Mouse (Mus musculus) neural tube, embryonic 14.5 days (tissue): ENCODE results near the gene Pik3r1. TPM values are rescaled to one million over a fixed set of nuclear protein-coding genes. Genes with fewer than 3 reads are reported as not detected.

Source experiments
- ATAC-seq: fragments of 200-750 bp; cut with Nextera tagmentation; 2 replicates; pipeline ENCODE4 v1.8.0; 2017; ENCODE audit warnings: low read depth, mild to moderate bottlenecking, moderate TSS enrichment, moderate library complexity
- H3K27ac ChIP-seq: fragments of 300-500 bp; sonication (generic); 2 replicates; pipeline ENCODE4 v1.5.1; 2014; ENCODE audit warnings: low read depth, mild to moderate bottlenecking, control low read depth, low read length, moderate library complexity, mixed read lengths
- H3K27me3 ChIP-seq: fragments of 300-500 bp; sonication (generic); 2 replicates; pipeline ENCODE4 v1.6.1; 2014; ENCODE audit warnings: low read length; ENCODE audit not compliant: control insufficient read depth, insufficient read depth
- H3K36me3 ChIP-seq: fragments of 300-500 bp; sonication (generic); 2 replicates; pipeline ENCODE4 v1.6.1; 2014; ENCODE audit warnings: low read length, mixed read lengths; ENCODE audit not compliant: control insufficient read depth, insufficient read depth
- H3K4me1 ChIP-seq: fragments of 300-500 bp; sonication (generic); 2 replicates; pipeline ENCODE4 v1.6.1; 2014; ENCODE audit warnings: low read length; ENCODE audit not compliant: control insufficient read depth, insufficient read depth
- H3K4me2 ChIP-seq: fragments of 300-500 bp; sonication (generic); 2 replicates; pipeline ENCODE4 v1.6.1; 2014; ENCODE audit warnings: mild to moderate bottlenecking, low read depth, low read length, control low read depth
- H3K4me3 ChIP-seq: fragments of 300-500 bp; sonication (generic); 2 replicates; pipeline ENCODE4 v1.5.1; 2014; ENCODE audit warnings: low read depth, low read length, control low read depth, mixed read lengths
- H3K9ac ChIP-seq: fragments of 300-500 bp; sonication (generic); replicated peaks from 2 replicates; pipeline ENCODE4 v1.6.1; 2014; ENCODE audit warnings: low read depth, mild to moderate bottlenecking, control low read depth, low read length, mixed read lengths
- H3K9me3 ChIP-seq: fragments of 300-500 bp; sonication (generic); 2 replicates; pipeline ENCODE4 v1.6.1; 2016; ENCODE audit warnings: low read length; ENCODE audit not compliant: control insufficient read depth
- WGBS: fragments of 180-500 bp; shearing (Covaris S2); extraction: QIAGEN DNeasy Blood & Tissue Kit; methylation state at CpG from one replicate; pipeline ENCODE4 v1.1.7; 2014; 5-methylcytosine and 5-hydroxymethylcytosine counted together
- polyA plus RNA-seq: library from polyadenylated mRNA; unstranded; fragments of >200 nt; fragmentation: Nextera tagmentation; extraction: Ambion mirVana; gene quantifications from 2 replicates; pipeline ENCODE4 v1.2.1, GENCODE M21; 2014

Pik3r1 gene
- polyA plus RNA-seq, 1 experiment from 2014 or later, result 136 TPM

DNA sequence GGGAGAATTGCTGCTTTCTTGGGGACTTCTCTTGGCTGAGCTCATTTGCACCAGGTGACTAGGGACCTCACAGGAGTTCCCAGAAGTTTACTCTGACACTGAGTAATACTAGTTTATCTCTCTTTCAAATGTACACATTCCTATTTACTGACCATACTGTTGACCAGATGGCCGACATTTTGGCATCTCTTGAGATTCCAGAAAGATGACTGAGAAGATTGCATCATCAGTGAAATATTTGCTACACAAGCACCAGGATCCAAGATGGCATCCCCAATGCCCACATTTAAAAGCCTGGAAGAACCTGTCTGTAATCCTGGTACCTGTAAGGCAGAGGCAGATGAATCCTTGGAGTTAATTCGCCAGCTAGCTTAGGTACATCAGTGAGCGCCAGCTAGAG, 41.1 kb downstream of the Pik3r1 start:
- no peak overlapping the region for H3K27ac ChIP-seq
- no peaks in the 10 kb centered on the region for H3K36me3 ChIP-seq
- ATAC-seq, result no peak
- H3K4me3 ChIP-seq, result no peak overlapping the region
- no peaks in the 10 kb centered on the region for H3K27me3 ChIP-seq
- H3K9me3 ChIP-seq, result no peaks in the 10 kb centered on the region
- peaks cover 9% of the 10 kb centered on the region for H3K4me1 ChIP-seq
- no peak overlapping the region for H3K9ac ChIP-seq
- no peak overlapping the region for H3K4me2 ChIP-seq
- WGBS, result 94% methylated on average over 3 of the region's 3 CpGs

- Histone ChIP-seq H3K9me3 (no peaks in the 10 kb centered on the region), H3K4me2 (no peak overlapping the region), H3K4me1 (peaks cover 8% of the 10 kb centered on the region; the same call in 1 of the 2 replicates), H3K9ac (no peak overlapping the region), H3K36me3 (no peaks in the 10 kb centered on the region), H3K27me3 (no peaks in the 10 kb centered on the region), H3K27ac (no peak overlapping the region), H3K4me3 (no peak overlapping the region)
- no peak for ATAC-seq
- WGBS, result 91% methylated on average over 9 of the region's 9 CpGs
Measured at GRCm38 (mm10) chr13:101721901-101722595, 46.0 kb downstream of the Pik3r1 start.

GRCm38 (mm10) chr13:101721154-101721553, 46.9 kb downstream of the Pik3r1 start:
- 95% methylated on average over 1 of the region's 2 CpGs for WGBS

GRCm38 (mm10) chr13:101719312-101719870, 48.6 kb downstream of the Pik3r1 start:
- peak; percentile 62 for ATAC-seq
- no peaks in the 10 kb centered on the region for H3K36me3 ChIP-seq
- no peaks in the 10 kb centered on the region for H3K9me3 ChIP-seq
- peaks cover 8% of the 10 kb centered on the region; the same call in 1 of the 2 replicates for H3K4me1 ChIP-seq
- no peak overlapping the region for H3K27ac ChIP-seq
- H3K27me3 ChIP-seq, result no peaks in the 10 kb centered on the region
- peak overlapping the region; percentile 4; the same call in 1 of the 2 replicates for H3K4me2 ChIP-seq
- WGBS, result 5% methylated on average over 11 of the region's 11 CpGs
- H3K9ac ChIP-seq, result no peak overlapping the region
- no peak overlapping the region for H3K4me3 ChIP-seq

More at GRCm38 (mm10) chr13:101721154-101721553, 46.9 kb downstream of the Pik3r1 start:
- H3K9me3 ChIP-seq, result no peaks in the 10 kb centered on the region
- no peak for ATAC-seq
- no peak overlapping the region for H3K4me3 ChIP-seq
- no peaks in the 10 kb centered on the region for H3K36me3 ChIP-seq
- H3K4me1 ChIP-seq, result peaks cover 8% of the 10 kb centered on the region; the same call in 1 of the 2 replicates
- no peak overlapping the region for H3K27ac ChIP-seq
- no peak overlapping the region for H3K4me2 ChIP-seq
- no peak overlapping the region for H3K9ac ChIP-seq
- H3K27me3 ChIP-seq, result no peaks in the 10 kb centered on the region

GRCm38 (mm10) chr13:101718744-101719143, 49.3 kb downstream of the Pik3r1 start:
- peak overlapping the region; percentile 4; the same call in 1 of the 2 replicates for H3K4me2 ChIP-seq
- no peak for ATAC-seq
- H3K4me1 ChIP-seq, result peaks cover 8% of the 10 kb centered on the region; the same call in 1 of the 2 replicates
- WGBS, result 40% methylated on average over 7 of the region's 7 CpGs
- H3K9me3 ChIP-seq, result no peaks in the 10 kb centered on the region
- no peaks in the 10 kb centered on the region for H3K36me3 ChIP-seq
- H3K27me3 ChIP-seq, result no peaks in the 10 kb centered on the region
- H3K9ac ChIP-seq, result no peak overlapping the region
- no peak overlapping the region for H3K4me3 ChIP-seq
- H3K27ac ChIP-seq, result no peak overlapping the region

GRCm38 (mm10) chr13:101717836-101718235, 50.2 kb downstream of the Pik3r1 start:
- Histone ChIP-seq H3K9ac (no peak overlapping the region), H3K4me1 (peaks cover 8% of the 10 kb centered on the region; the same call in 1 of the 2 replicates), H3K27me3 (no peaks in the 10 kb centered on the region), H3K9me3 (no peaks in the 10 kb centered on the region), H3K4me3 (no peak overlapping the region), H3K4me2 (no peak overlapping the region), H3K27ac (no peak overlapping the region), H3K36me3 (no peaks in the 10 kb centered on the region)
- ATAC-seq, result no peak
- 74% methylated on average over 6 of the region's 6 CpGs for WGBS

- 91% methylated on average over 12 of the region's 12 CpGs for WGBS
- Histone ChIP-seq H3K27me3 (no peaks in the 10 kb centered on the region), H3K4me3 (no peak overlapping the region), H3K9ac (no peak overlapping the region), H3K27ac (no peak overlapping the region), H3K4me1 (no peaks in the 10 kb centered on the region), H3K4me2 (no peak overlapping the region), H3K36me3 (no peaks in the 10 kb centered on the region), H3K9me3 (no peaks in the 10 kb centered on the region)
- no peak for ATAC-seq
Measured at GRCm38 (mm10) chr13:101713429-101714088, 54.5 kb downstream of the Pik3r1 start.

- no peak for ATAC-seq
- 84% methylated on average over 9 of the region's 9 CpGs for WGBS
- H3K4me1 ChIP-seq, result no peaks in the 10 kb centered on the region
- no peak overlapping the region for H3K9ac ChIP-seq
- H3K4me3 ChIP-seq, result no peak overlapping the region
- H3K27me3 ChIP-seq, result no peaks in the 10 kb centered on the region
- H3K4me2 ChIP-seq, result no peak overlapping the region
- 0 out of 2 replicates have a peak, but pooled peaks cover 4% of the 10 kb centered on the region for H3K36me3 ChIP-seq
- no peak overlapping the region for H3K27ac ChIP-seq
- H3K9me3 ChIP-seq, result no peaks in the 10 kb centered on the region
Measured at GRCm38 (mm10) chr13:101712720-101713428, 55.1 kb downstream of the Pik3r1 start.
